Mouse (Mus musculus) layer of hippocampus, adult 18-20 months (tissue): ENCODE measurements at regions not wholly inside any gene's neighbourhood (a gene's known extent, or its start where the extent isn't known, plus 50 kb on each side); places are given as distances from the start of the nearest gene placed in this dataset.

ENCODE experiments used
- DNase-seq, 2 experiments: peaks; one replicate each; pipeline ENCODE4 v3.0.0; 2022; ENCODE audit warnings: low spot score in 2 of 2

- DNase-seq, result no peak
These were observed 126.4 kb downstream of the Rpl10l start for GRCm38 (mm10) chr12:66157630-66158292.

- no peak for DNase-seq
These were observed 127.1 kb downstream of the Rpl10l start for GRCm38 (mm10) chr12:66156980-66157629.

- DNase-seq, result peak in 1 of 2 experiments; percentile 17
These were observed 153.3 kb downstream of the Rpl10l start for GRCm38 (mm10) chr12:66130909-66131308.

GRCm38 (mm10) chr12:66119565-66119964, 164.6 kb downstream of the Rpl10l start:
- no peak for DNase-seq

GRCm38 (mm10) chr12:66090806-66091447, 193.3 kb downstream of the Rpl10l start:
- no peak for DNase-seq

GRCm38 (mm10) chr12:66060326-66060725, 223.9 kb downstream of the Rpl10l start:
- no peak for DNase-seq

- no peak for DNase-seq
These were observed 229.0 kb downstream of the Rpl10l start for GRCm38 (mm10) chr12:66055206-66055605.

- no peak for DNase-seq
These were observed 235.3 kb downstream of the Rpl10l start for GRCm38 (mm10) chr12:66048936-66049335.

GRCm38 (mm10) chr12:66036281-66036680, 247.9 kb downstream of the Rpl10l start:
- peak; percentile 37 to 81 for DNase-seq

GRCm38 (mm10) chr12:66027535-66027934, 256.7 kb downstream of the Rpl10l start:
- no peak for DNase-seq

- no peak for DNase-seq
These were observed 271.5 kb downstream of the Rpl10l start for GRCm38 (mm10) chr12:66012706-66013105.
